Mouse (Mus musculus) hindbrain, embryonic 15.5 days (tissue): ENCODE results near the gene Spata13. TPM values are rescaled to one million over a fixed set of nuclear protein-coding genes. Genes with fewer than 3 reads are reported as not detected.

Experiments
- ATAC-seq: fragments of 200-750 bp; cut with Nextera tagmentation; 2 replicates; pipeline ENCODE4 v1.8.0; 2017; ENCODE audit warnings: low read depth, moderate number of reproducible peaks, moderate TSS enrichment; ENCODE audit not compliant: low FRiP score
- H3K27ac ChIP-seq: fragments of 300-500 bp; sonication (generic); replicated peaks from 2 replicates; pipeline ENCODE4 v1.5.1; 2015; ENCODE audit warnings: mild to moderate bottlenecking, inconsistent platforms
- H3K27me3 ChIP-seq: fragments of 300-500 bp; sonication (generic); 2 replicates; pipeline ENCODE4 v1.6.1; 2015; ENCODE audit warnings: control low read depth, inconsistent platforms
- H3K36me3 ChIP-seq: fragments of 300-500 bp; sonication (generic); 2 replicates; pipeline ENCODE4 v1.6.1; 2015; ENCODE audit warnings: control low read depth, inconsistent platforms
- H3K4me1 ChIP-seq: fragments of 300-500 bp; sonication (generic); replicated peaks from 2 replicates; pipeline ENCODE4 v1.6.1; 2015; ENCODE audit warnings: control low read depth, inconsistent platforms
- H3K4me2 ChIP-seq: fragments of 300-500 bp; sonication (generic); 2 replicates; pipeline ENCODE4 v1.6.1; 2015; ENCODE audit warnings: moderate library complexity, mild to moderate bottlenecking, inconsistent platforms
- H3K4me3 ChIP-seq: fragments of 300-500 bp; sonication (generic); 2 replicates; pipeline ENCODE4 v1.5.1; 2015; ENCODE audit warnings: mild to moderate bottlenecking, inconsistent platforms
- H3K9ac ChIP-seq: fragments of 300-500 bp; sonication (generic); 2 replicates; pipeline ENCODE4 v1.6.1; 2015; ENCODE audit warnings: inconsistent platforms
- H3K9me3 ChIP-seq: fragments of 300-500 bp; sonication (generic); 2 replicates; pipeline ENCODE4 v1.6.1; 2016; ENCODE audit warnings: control low read depth, inconsistent platforms
- WGBS: fragments of 180-500 bp; shearing (Covaris S2); methylation state at CpG from one replicate; pipeline ENCODE4 v1.1.7; 2015; 5-methylcytosine and 5-hydroxymethylcytosine counted together
- polyA plus RNA-seq: library from polyadenylated mRNA; unstranded; fragments of >200 nt; fragmentation: Nextera tagmentation; extraction: Ambion mirVana; gene quantifications from 2 replicates; pipeline ENCODE4 v1.2.1, GENCODE M21; 2015

The Spata13 gene
- polyA plus RNA-seq, 1 experiment from 2014 or later = 20.5 TPM

DNA sequence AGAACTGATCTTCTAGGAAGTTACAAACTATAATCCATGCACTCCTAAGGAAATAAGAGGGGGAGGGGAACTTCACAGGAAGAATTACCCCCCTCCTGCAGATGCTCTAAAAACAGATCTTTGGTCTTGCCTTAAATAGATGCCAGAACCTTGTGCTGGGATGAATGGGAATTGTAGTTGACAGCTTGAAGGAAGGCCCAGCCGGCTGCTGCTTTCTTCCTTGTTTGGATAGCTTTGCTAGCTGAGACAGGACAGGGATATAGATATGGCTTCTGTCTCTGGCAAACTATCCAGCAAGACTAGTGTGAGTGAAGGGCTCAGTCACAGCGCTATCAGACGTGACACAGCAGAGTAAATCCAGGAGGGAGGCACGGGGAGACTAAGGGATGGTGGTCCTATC, 99.9 kb downstream of the Spata13 start:
- Histone ChIP-seq H3K4me3 (no peak overlapping the region), H3K9ac (no peak overlapping the region), H3K36me3 (no peaks in the 10 kb centered on the region), H3K27me3 (no peaks in the 10 kb centered on the region), H3K27ac (0 out of 2 replicates have a peak overlapping the region, but pooled peaks have one; percentile 38), H3K9me3 (no peaks in the 10 kb centered on the region), H3K4me1 (peaks cover 41% of the 10 kb centered on the region), H3K4me2 (peak overlapping the region; percentile 43; the same call in 1 of the 2 replicates)
- 62% methylated on average over 4 of the region's 4 CpGs for WGBS
- ATAC-seq = no peak

GRCm38 (mm10) chr14:60735206-60735605, 101.4 kb downstream of the Spata13 start:
- no peaks in the 10 kb centered on the region for H3K27me3 ChIP-seq
- no peak for ATAC-seq
- WGBS = 48% methylated on average over 5 of the region's 5 CpGs
- H3K9ac ChIP-seq = no peak overlapping the region
- H3K27ac ChIP-seq = no peak overlapping the region
- no peaks in the 10 kb centered on the region for H3K9me3 ChIP-seq
- no peak overlapping the region for H3K4me3 ChIP-seq
- H3K4me1 ChIP-seq = peaks cover 48% of the 10 kb centered on the region
- no peaks in the 10 kb centered on the region for H3K36me3 ChIP-seq
- H3K4me2 ChIP-seq = no peak overlapping the region

- Histone ChIP-seq H3K4me2 (no peak overlapping the region), H3K9ac (no peak overlapping the region), H3K27me3 (no peaks in the 10 kb centered on the region), H3K9me3 (no peaks in the 10 kb centered on the region), H3K4me1 (peaks cover 56% of the 10 kb centered on the region), H3K36me3 (no peaks in the 10 kb centered on the region), H3K4me3 (no peak overlapping the region), H3K27ac (peak overlapping the region; percentile 68)
- 55% methylated on average over 13 of the region's 13 CpGs for WGBS
- ATAC-seq = no peak
These were observed 102.2 kb downstream of the Spata13 start for GRCm38 (mm10) chr14:60735848-60736547.

GRCm38 (mm10) chr14:60736591-60737192, 102.9 kb downstream of the Spata13 start:
- Histone ChIP-seq H3K4me1 (peaks cover 62% of the 10 kb centered on the region), H3K36me3 (no peaks in the 10 kb centered on the region), H3K4me3 (no peak overlapping the region), H3K9ac (no peak overlapping the region), H3K27ac (peak overlapping the region; percentile 68), H3K4me2 (no peak overlapping the region), H3K27me3 (no peaks in the 10 kb centered on the region), H3K9me3 (no peaks in the 10 kb centered on the region)
- WGBS = 18% methylated on average over 4 of the region's 4 CpGs
- ATAC-seq = no peak

DNA sequence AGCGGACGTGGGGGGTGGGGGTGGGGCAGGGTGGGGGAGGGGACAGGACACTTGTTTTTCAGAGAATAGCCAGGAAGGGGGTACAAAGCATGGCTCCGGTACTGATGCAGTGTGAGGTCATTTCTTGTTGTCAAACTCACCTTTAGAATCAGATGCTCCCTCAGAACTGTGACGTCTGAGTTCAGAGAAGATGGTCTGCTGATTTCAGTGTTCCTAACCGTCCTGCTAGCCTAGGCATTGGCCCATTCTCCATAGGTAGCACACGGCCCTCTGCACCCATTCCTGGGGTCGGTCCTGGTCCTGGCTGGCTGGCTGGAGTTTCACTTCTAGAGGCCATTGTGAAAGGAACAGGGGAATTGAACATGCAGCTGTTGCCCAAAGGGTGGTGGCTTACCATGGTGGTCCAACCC, 103.4 kb downstream of the Spata13 start:
- Histone ChIP-seq H3K4me3 (no peak overlapping the region), H3K4me1 (peaks cover 62% of the 10 kb centered on the region), H3K27me3 (no peaks in the 10 kb centered on the region), H3K4me2 (no peak overlapping the region), H3K9me3 (no peaks in the 10 kb centered on the region), H3K27ac (peak overlapping the region; percentile 68; the same call in 1 of the 2 replicates), H3K36me3 (no peaks in the 10 kb centered on the region), H3K9ac (no peak overlapping the region)
- ATAC-seq = no peak
- 20% methylated on average over 7 of the region's 7 CpGs for WGBS

DNA sequence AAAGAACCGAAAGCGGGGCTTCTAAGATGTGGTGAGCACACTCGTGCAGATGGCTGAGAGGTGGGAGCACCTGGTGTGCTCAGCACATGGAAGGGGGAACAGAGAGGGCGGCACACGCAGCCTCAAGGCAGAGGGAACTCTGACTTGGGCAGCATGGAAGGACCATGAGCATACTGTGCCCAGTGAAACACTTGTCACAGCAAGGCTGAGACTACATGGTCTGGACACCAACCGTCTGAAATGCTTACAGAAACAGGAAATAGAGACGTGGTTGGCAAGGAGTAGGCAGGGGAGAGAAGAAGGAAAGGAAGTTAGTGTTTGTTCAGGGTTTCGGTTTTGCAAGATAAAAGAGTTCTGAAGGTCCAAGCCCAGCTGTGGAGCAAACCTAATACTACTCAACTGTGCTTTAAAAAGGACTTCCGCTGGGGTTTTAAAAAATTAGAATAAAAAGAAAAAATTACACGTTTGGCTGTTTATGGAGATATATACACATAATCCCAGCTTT, 104.7 kb downstream of the Spata13 start:
- peaks cover 53% of the 10 kb centered on the region for H3K4me1 ChIP-seq
- H3K9ac ChIP-seq = no peak overlapping the region
- peak overlapping the region; percentile 56; the same call in 1 of the 2 replicates for H3K27ac ChIP-seq
- WGBS = 60% methylated on average over 10 of the region's 10 CpGs
- ATAC-seq = no peak
- no peaks in the 10 kb centered on the region for H3K9me3 ChIP-seq
- no peaks in the 10 kb centered on the region for H3K27me3 ChIP-seq
- no peak overlapping the region for H3K4me2 ChIP-seq
- H3K36me3 ChIP-seq = no peaks in the 10 kb centered on the region
- no peak overlapping the region for H3K4me3 ChIP-seq

DNA sequence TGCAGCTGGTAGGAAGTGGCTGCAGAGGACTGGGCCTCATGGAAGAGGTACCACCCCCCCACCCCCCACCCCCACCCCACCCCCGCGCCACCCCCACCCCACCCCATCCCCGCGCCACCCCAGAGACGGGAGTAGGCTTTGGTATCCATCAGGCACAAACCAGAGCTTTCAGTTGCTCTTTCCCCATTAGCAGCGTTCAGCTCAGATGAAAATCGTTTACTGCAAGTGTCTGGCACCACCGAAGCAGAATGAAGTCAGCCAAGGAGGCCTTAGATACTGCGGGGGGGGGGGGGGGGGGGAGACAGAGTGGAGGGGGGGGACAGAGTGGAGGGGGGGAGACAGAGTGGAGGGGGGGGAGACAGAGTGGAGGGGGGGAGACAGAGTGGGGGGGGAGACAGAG, 105.4 kb downstream of the Spata13 start:
- ATAC-seq = no peak
- Histone ChIP-seq H3K9me3 (no peaks in the 10 kb centered on the region), H3K4me1 (peaks cover 48% of the 10 kb centered on the region), H3K27me3 (no peaks in the 10 kb centered on the region), H3K36me3 (no peaks in the 10 kb centered on the region), H3K4me2 (no peak overlapping the region), H3K4me3 (no peak overlapping the region), H3K9ac (no peak overlapping the region), H3K27ac (no peak overlapping the region)
- WGBS = 6% methylated on average over 8 of the region's 9 CpGs

- no peaks in the 10 kb centered on the region for H3K9me3 ChIP-seq
- ATAC-seq = no peak
- H3K27me3 ChIP-seq = no peaks in the 10 kb centered on the region
- no peak overlapping the region for H3K9ac ChIP-seq
- no peak overlapping the region for H3K4me2 ChIP-seq
- H3K36me3 ChIP-seq = no peaks in the 10 kb centered on the region
- 0 out of 2 replicates have a peak overlapping the region, but pooled peaks have one; percentile 32 for H3K27ac ChIP-seq
- WGBS = 73% methylated on average over 12 of the region's 12 CpGs
- peaks cover 48% of the 10 kb centered on the region for H3K4me1 ChIP-seq
- H3K4me3 ChIP-seq = no peak overlapping the region
These were observed 105.8 kb downstream of the Spata13 start for GRCm38 (mm10) chr14:60739616-60740015.

DNA sequence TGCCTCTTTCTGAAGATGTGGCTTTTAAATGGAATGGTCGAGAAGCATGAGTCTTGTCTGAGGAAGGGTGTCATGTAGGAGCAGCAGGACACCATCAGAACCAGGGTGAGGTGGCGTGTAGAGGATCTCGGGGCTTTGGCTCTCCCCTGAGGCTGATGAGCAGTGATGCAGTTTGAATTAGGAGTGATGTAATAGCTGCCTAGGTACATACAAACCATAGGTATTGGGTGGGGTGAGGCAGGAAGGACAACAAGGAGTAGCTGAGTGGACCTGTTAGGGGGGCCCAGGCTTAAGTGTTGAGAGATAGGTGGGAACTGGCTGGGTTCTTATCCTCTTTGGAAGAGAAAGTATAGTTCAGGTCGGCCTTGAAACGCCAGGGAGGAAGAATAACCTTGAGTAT, 106.7 kb downstream of the Spata13 start:
- no peak for ATAC-seq
- Histone ChIP-seq H3K9ac (no peak overlapping the region), H3K36me3 (no peaks in the 10 kb centered on the region), H3K9me3 (no peaks in the 10 kb centered on the region), H3K4me2 (no peak overlapping the region), H3K4me3 (no peak overlapping the region), H3K27ac (peak overlapping the region; percentile 54; the same call in 1 of the 2 replicates), H3K4me1 (peaks cover 42% of the 10 kb centered on the region), H3K27me3 (no peaks in the 10 kb centered on the region)
- 79% methylated on average over 5 of the region's 5 CpGs for WGBS

GRCm38 (mm10) chr14:60741033-60741432, 107.2 kb downstream of the Spata13 start:
- H3K9me3 ChIP-seq = no peaks in the 10 kb centered on the region
- no peaks in the 10 kb centered on the region for H3K36me3 ChIP-seq
- no peak overlapping the region for H3K4me2 ChIP-seq
- no peak overlapping the region for H3K4me3 ChIP-seq
- ATAC-seq = no peak
- 64% methylated on average over 8 of the region's 8 CpGs for WGBS
- H3K9ac ChIP-seq = no peak overlapping the region
- H3K27ac ChIP-seq = peak overlapping the region; percentile 54
- peaks cover 38% of the 10 kb centered on the region for H3K4me1 ChIP-seq
- no peaks in the 10 kb centered on the region for H3K27me3 ChIP-seq

DNA sequence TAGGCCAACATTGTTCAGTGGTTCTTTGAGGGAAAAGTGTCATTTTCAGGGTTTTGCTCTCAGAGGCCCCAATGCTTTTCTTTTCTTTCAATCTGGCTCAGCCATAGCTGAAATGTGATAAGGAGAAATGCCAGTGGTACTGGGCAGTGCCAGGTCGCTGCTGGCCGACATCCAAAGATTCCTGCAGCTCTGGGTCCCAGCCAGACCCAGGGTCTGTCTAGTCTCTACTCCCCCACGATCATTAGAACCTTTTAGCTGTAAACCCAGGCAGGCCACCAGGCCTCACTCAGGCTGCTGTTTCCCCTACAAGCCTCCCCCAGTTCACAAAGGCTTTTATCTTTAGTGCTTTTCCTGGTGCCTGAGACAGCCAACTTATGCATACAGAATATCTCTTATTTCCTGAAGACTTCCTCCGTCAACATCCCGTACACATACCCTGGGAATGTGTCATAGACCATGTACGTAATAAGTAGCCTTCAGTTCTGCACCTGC, 107.7 kb downstream of the Spata13 start:
- H3K36me3 ChIP-seq = no peaks in the 10 kb centered on the region
- H3K27me3 ChIP-seq = no peaks in the 10 kb centered on the region
- H3K9ac ChIP-seq = no peak overlapping the region
- no peak overlapping the region for H3K4me2 ChIP-seq
- peak overlapping the region; percentile 54 for H3K27ac ChIP-seq
- no peak overlapping the region for H3K4me3 ChIP-seq
- 63% methylated on average over 6 of the region's 6 CpGs for WGBS
- H3K9me3 ChIP-seq = no peaks in the 10 kb centered on the region
- ATAC-seq = no peak
- peaks cover 33% of the 10 kb centered on the region for H3K4me1 ChIP-seq

DNA sequence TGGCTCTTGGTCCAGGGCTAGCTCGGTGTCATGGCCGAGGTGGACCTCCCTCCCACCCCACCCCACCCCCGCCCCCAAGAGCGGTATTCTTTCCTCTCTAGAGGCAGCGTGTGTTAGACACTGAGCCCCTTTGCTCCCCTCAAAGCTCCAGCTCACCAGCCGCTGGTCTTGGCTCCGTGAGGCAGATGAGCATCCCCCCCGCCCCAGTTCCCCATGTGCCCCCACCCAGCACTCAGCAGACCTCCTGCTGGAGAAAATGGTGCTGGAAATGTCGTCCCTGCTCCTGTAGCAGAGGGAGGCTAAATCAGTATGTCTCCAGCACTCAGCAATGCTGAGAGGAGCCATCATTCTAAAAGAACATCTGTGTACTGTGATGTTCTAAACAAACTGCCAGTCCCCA, 109.9 kb downstream of the Spata13 start:
- H3K4me3 ChIP-seq = no peak overlapping the region

More for the DNA sequence above, 109.9 kb downstream of the Spata13 start:
- H3K36me3 ChIP-seq = no peaks in the 10 kb centered on the region
- H3K9ac ChIP-seq = no peak overlapping the region
- no peak overlapping the region for H3K4me2 ChIP-seq
- H3K9me3 ChIP-seq = no peaks in the 10 kb centered on the region
- no peak overlapping the region for H3K27ac ChIP-seq
- ATAC-seq = no peak
- 74% methylated on average over 9 of the region's 9 CpGs for WGBS
- H3K27me3 ChIP-seq = no peaks in the 10 kb centered on the region
- peaks cover 21% of the 10 kb centered on the region for H3K4me1 ChIP-seq
